8 mouse cellular contexts compared by ENCODE assay signal in the genomic region with DNA sequence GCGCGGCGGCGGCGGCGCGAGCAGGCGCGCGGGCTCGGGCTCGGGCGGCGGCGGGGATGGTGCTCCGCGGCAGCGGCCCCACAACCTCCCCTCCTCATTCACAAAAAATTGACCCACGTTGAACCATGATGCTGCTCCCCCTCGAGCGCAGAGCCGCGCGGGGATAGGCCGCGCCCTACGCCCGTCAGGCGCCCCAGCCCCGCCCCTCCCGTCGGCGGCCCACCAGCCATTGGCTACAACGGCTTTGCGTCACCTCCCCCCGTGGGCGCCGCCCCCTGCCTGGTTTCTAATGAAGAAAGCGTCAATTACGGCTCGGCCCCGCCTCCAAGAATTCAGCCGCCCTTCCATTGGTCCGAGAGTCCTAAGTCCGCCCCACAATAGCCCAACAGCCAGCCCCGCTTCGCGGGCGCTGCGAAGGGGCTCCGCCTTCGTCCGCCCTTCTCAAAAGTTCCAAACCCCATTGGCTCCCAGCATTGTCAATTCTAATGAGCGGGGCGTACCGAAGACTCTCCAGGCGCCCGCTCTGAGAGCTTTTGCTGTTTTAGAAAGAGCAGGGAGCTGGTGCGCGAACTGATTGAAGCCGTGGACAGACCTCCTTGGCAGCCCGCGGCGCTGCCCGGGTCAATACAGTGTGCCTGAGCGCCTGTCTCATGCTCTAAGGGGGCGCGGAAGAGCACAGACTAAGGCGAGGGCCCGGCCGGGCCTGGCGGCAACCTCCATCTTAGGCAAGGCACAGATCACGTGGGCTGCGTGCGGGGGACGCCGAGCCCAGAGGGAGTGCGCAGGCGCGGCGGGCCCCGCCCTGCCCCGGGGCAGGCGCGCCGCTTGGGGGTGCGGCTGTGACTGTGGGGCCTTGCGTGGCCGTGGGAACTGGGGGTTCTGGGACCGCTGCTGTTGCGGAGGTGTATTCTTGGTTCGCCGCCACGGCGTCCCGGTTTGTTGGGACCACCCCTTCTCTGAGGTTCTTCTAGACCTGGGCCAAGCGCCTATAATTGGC. TPM values are rescaled to one million over a fixed set of nuclear protein-coding genes. Genes with fewer than 3 reads are reported as not detected.
A peak's percentile ranks its signal among the peaks of the same experiment; 100 is the strongest.
DNase-seq lines count a peak whose midpoint lies in the region; ATAC-seq and TF ChIP-seq lines count a peak whose summit lies in the region.

No protein-coding gene starts in this region.

- ATAC-seq in cerebellum, adult (ENCODE audit: insufficient number of reproducible peaks, low FRiP score, low TSS enrichment), result peak; percentile 96
- peak; percentile 98 for ATAC-seq in forebrain, embryonic 13.5 days
- peak; percentile 96 for ATAC-seq in liver, postnatal 0 days
- peak; percentile 98 for ATAC-seq in neural tube, embryonic 14.5 days (ENCODE audit: low read depth)

- TF ChIP-seq EP300 in ES-Bruce4 (IDR thresholded peaks at IDR 0.05; ENCODE audit: insufficient read depth, low read depth, low read length), result 0 out of 2 replicates have a peak, but pooled peaks have one; percentile 33
- TF ChIP-seq EP300 in liver, postnatal 0 days (IDR thresholded peaks at IDR 0.05; ENCODE audit: low read depth), result 0 out of 2 replicates have a peak, but pooled peaks have one; percentile 43

- WGBS in forebrain, embryonic 13.5 days, result 0% methylated on average over 65 of the region's 97 CpGs
- WGBS in large intestine, adult 2 months, result 5% methylated on average over 97 of the region's 97 CpGs
- 2% methylated on average over 70 of the region's 97 CpGs for WGBS in liver, postnatal 0 days (ENCODE audit: insufficient replicate concordance)
- WGBS in neural tube, embryonic 14.5 days, result under 1% methylated on average over 76 of the region's 97 CpGs

- H3K36me3 ChIP-seq in ES-Bruce4 (ENCODE audit: control insufficient read depth, insufficient read depth, low read length, poor library complexity, severe bottlenecking), result no peaks in the 10 kb centered on the region
- H3K36me3 ChIP-seq in forebrain, embryonic 13.5 days (ENCODE audit: poor library complexity, severe bottlenecking), result no peaks in the 10 kb centered on the region
- no peaks in the 10 kb centered on the region for H3K36me3 ChIP-seq in liver, postnatal 0 days (replicated peaks; ENCODE audit: insufficient read depth, low read length)
- H3K36me3 ChIP-seq in neural tube, embryonic 14.5 days (ENCODE audit: control insufficient read depth, insufficient read depth, low read length), result no peaks in the 10 kb centered on the region

- H3K9me3 ChIP-seq in ES-Bruce4 (replicated peaks; ENCODE audit: control insufficient read depth, insufficient read depth, low read length, poor library complexity, severe bottlenecking), result no peaks in the 10 kb centered on the region
- H3K9me3 ChIP-seq in forebrain, embryonic 13.5 days (replicated peaks), result no peaks in the 10 kb centered on the region
- no peaks in the 10 kb centered on the region for H3K9me3 ChIP-seq in liver, postnatal 0 days (ENCODE audit: low read length)
- H3K9me3 ChIP-seq in neural tube, embryonic 14.5 days (ENCODE audit: control insufficient read depth, low read length), result no peaks in the 10 kb centered on the region

- H3K4me3 ChIP-seq in ES-Bruce4 (ENCODE audit: low read depth, low read length), result peak overlapping the region; percentile 80
- H3K4me3 ChIP-seq in forebrain, embryonic 13.5 days, result peak overlapping the region; percentile 88
- H3K4me3 ChIP-seq in liver, postnatal 0 days (ENCODE audit: low read depth, low read length), result peak overlapping the region; percentile 81
- peak overlapping the region; percentile 94 for H3K4me3 ChIP-seq in neural tube, embryonic 14.5 days (ENCODE audit: low read depth, low read length)

- peak; percentile 61 for TF ChIP-seq POLR2A in ES-Bruce4 (IDR thresholded peaks at IDR 0.05; ENCODE audit: insufficient read depth, low read length)

- TF ChIP-seq CTCF in ES-Bruce4 (IDR thresholded peaks at IDR 0.05; ENCODE audit: low read depth, low read length), result no peak
- TF ChIP-seq CTCF in liver, postnatal 0 days (IDR thresholded peaks at IDR 0.05; ENCODE audit: low read depth), result no peak

- intact Hi-C loops in heart, postnatal 10 days (cut with DNase I), result no loop called here

- peak overlapping the region; percentile 81 for H3K27ac ChIP-seq in ES-Bruce4 (ENCODE audit: insufficient read depth, low read length)
- H3K27ac ChIP-seq in forebrain, embryonic 13.5 days, result peak overlapping the region; percentile 99
- H3K27ac ChIP-seq in liver, postnatal 0 days (ENCODE audit: low read depth), result peak overlapping the region; percentile 100
- peak overlapping the region; percentile 99 for H3K27ac ChIP-seq in neural tube, embryonic 14.5 days (ENCODE audit: low read depth, low read length)

- peak overlapping the region; percentile 66 for H3K4me2 ChIP-seq in forebrain, embryonic 13.5 days
- H3K4me2 ChIP-seq in liver, postnatal 0 days (ENCODE audit: low read depth, low read length), result peak overlapping the region; percentile 95
- peak overlapping the region; percentile 69 for H3K4me2 ChIP-seq in neural tube, embryonic 14.5 days (ENCODE audit: low read depth, low read length)

- H3K4me1 ChIP-seq in ES-Bruce4 (ENCODE audit: control insufficient read depth, insufficient read depth, low read length), result peaks cover 5% of the 10 kb centered on the region
- peaks cover 38% of the 10 kb centered on the region for H3K4me1 ChIP-seq in forebrain, embryonic 13.5 days
- peaks cover 18% of the 10 kb centered on the region for H3K4me1 ChIP-seq in liver, postnatal 0 days (ENCODE audit: insufficient read depth)
- H3K4me1 ChIP-seq in neural tube, embryonic 14.5 days (ENCODE audit: control insufficient read depth, insufficient read depth, low read length), result peaks cover 21% of the 10 kb centered on the region

- peak; percentile 99 to 100 for DNase-seq in heart, postnatal 10 days
- DNase-seq in large intestine, adult 2 months (ENCODE audit: low read depth, low spot score), result peak; percentile 99
- peak; percentile 100 for DNase-seq in liver, postnatal 0 days
- DNase-seq in testis, postnatal 10 days (ENCODE audit: low spot score), result peak; percentile 100

- no peaks in the 10 kb centered on the region for H3K27me3 ChIP-seq in ES-Bruce4 (ENCODE audit: control insufficient read depth, insufficient read depth, low read length, poor library complexity, severe bottlenecking)
- H3K27me3 ChIP-seq in forebrain, embryonic 13.5 days, result no peaks in the 10 kb centered on the region
- no peaks in the 10 kb centered on the region for H3K27me3 ChIP-seq in liver, postnatal 0 days (ENCODE audit: insufficient read depth, low read length)
- no peaks in the 10 kb centered on the region for H3K27me3 ChIP-seq in neural tube, embryonic 14.5 days (ENCODE audit: control insufficient read depth, insufficient read depth, low read length)

- H3K9ac ChIP-seq in ES-Bruce4 (ENCODE audit: low read depth, poor library complexity, severe bottlenecking), result peak overlapping the region; percentile 99
- H3K9ac ChIP-seq in forebrain, embryonic 13.5 days, result peak overlapping the region; percentile 90
- peak overlapping the region; percentile 91 for H3K9ac ChIP-seq in liver, postnatal 0 days (replicated peaks)
- peak overlapping the region; percentile 87 for H3K9ac ChIP-seq in neural tube, embryonic 14.5 days (replicated peaks; ENCODE audit: low read depth, low read length)

RNA-seq across cellular contexts. Expression of gene Hdac4, which starts 15.1 kb away (rescaled TPM):
- 27.5 and 31.0 TPM in 2 replicates for polyA plus RNA-seq in ES-Bruce4 (2011; ENCODE audit: insufficient read depth, insufficient read length, low read depth, missing spikeins)
- 22.6 and 25.1 TPM in 2 replicates for polyA plus RNA-seq in forebrain, embryonic 13.5 days (2015; fragmentation: Nextera tagmentation; extraction: Ambion mirVana)
- total RNA-seq in heart, postnatal 10 days (2021), result 10 to 100 TPM; 37.2 to 39.9 TPM
- polyA plus RNA-seq in large intestine, adult 2 months (2012; rRNA removed), result 9.3 and 21.8 TPM in 2 replicates
- polyA plus RNA-seq in liver, postnatal 0 days (2015; fragmentation: Nextera tagmentation; extraction: Ambion mirVana), result 3.0 and 3.8 TPM in 2 replicates
- 35.3 and 38.0 TPM in 2 replicates for polyA plus RNA-seq in neural tube, embryonic 14.5 days (2014; fragmentation: Nextera tagmentation; extraction: Ambion mirVana)

Comparison
In these comparisons a context has a peak if more than half of its experiments do, and no peak if none do; other contexts are left out.
1. Peak in every context shown above with its lines: DNase-seq, ATAC-seq, H3K4me3 ChIP-seq and H3K27ac ChIP-seq.